30 mouse cellular contexts compared by ENCODE assay signal in genomic region chr5:49761054-49761453, GRCm38 (mm10).
DNase-seq lines count a peak whose midpoint lies in the region; ATAC-seq and TF ChIP-seq lines count a peak whose summit lies in the region.
"Had no signal": no experiment of that assay in that cellular context is flagged by ENCODE, and none has a peak within 500 bp of the region (broad histone marks: within the 10 kb centered on the region; RNA-seq: fewer than 3 reads in every experiment).

No protein-coding gene starts in this region.

- POLR2A ChIA-PET in Patski (lab: Charles Lee) = no interaction called here

- in situ Hi-C loops in Patski (cut with MboI; ENCODE audit: low pct_unique_long_range_greater_than_20kb) = no loop called here

- TF ChIP-seq CTCF in Patski (IDR thresholded peaks at IDR 0.05) = no peak

- DNase-seq in layer of hippocampus, adult 9-11 months = peak; percentile 4
- no peak for DNase-seq in layer of hippocampus, adult 11-12 months (ENCODE audit: low spot score)
- peak; percentile 97 for DNase-seq in 3T3-L1 (ENCODE audit: low read depth, low spot score)
- no peak for DNase-seq in Patski (ENCODE audit: low read depth, low spot score)
- DNase-seq in telencephalon, adult 2 months (ENCODE audit: low read depth, low spot score) = peak; percentile 9
- no peak for DNase-seq in thymus, adult 18-20 months
- no peak for DNase-seq in left cerebral cortex, postnatal 4 days
- DNase-seq: adrenal gland, postnatal 14 days; B cell, adult 2 months; cerebellum, adult 11-12 months; cerebellum, adult 9-11 months; embryo, embryonic 11 days; gastrocnemius, postnatal 25 days; heart, adult 11 months; heart, postnatal 36 days; kidney, adult 2 months; kidney, postnatal 4 days; liver; lung, embryonic 14.5 days; spleen, adult 18-20 months; thymus, postnatal 25 days had no signal

- H3K27me3 ChIP-seq in Patski = no peaks in the 10 kb centered on the region
- H3K27me3 ChIP-seq: CH12.LX; embryonic facial prominence, embryonic 12.5 days; hindbrain, embryonic 12.5 days; intestine, embryonic 15.5 days; liver, embryonic 15.5 days; midbrain, embryonic 12.5 days; neural tube, embryonic 13.5 days had no signal

- peak; percentile 65 for ATAC-seq in Patski
- ATAC-seq: forebrain, embryonic 16.5 days; hindbrain, postnatal 0 days; intestine, embryonic 15.5 days had no signal

- intact Hi-C loops in left cerebral cortex, postnatal 4 days (cut with DNase I) = no loop called here

- CTCF ChIA-PET in Patski (lab: Charles Lee) = no interaction called here

Comparison
In these comparisons a context has a peak if more than half of its experiments do, and no peak if none do; other contexts are left out.
1. DNase-seq: peak in layer of hippocampus, adult 9-11 months (single experiment), 3T3-L1 (single experiment) and telencephalon, adult 2 months (single experiment); none in layer of hippocampus, adult 11-12 months (single experiment), Patski (single experiment), thymus, adult 18-20 months (0 of 2) and left cerebral cortex, postnatal 4 days (single experiment).